Mouse (Mus musculus) MEL (cell line): ENCODE results near the gene Gmfb. TPM values are rescaled to one million over a fixed set of nuclear protein-coding genes. Genes with fewer than 3 reads are reported as not detected.

Experiments used
- DNase-seq: peaks from one replicate; pipeline ENCODE4 v3.0.0; 2011; ENCODE audit warnings: low read depth, low spot score
- H3K27ac ChIP-seq: 2 replicates; pipeline ENCODE4 v1.5.1; 2012; ENCODE audit warnings: low read depth, mild to moderate bottlenecking, control low read depth, low read length, moderate library complexity; ENCODE audit not compliant: control insufficient read depth
- H3K27me3 ChIP-seq, 2 experiments: fragments of 150-350 bp in 1 of 2; sonication (generic) in 1 of 2; 2 replicates each; pipeline ENCODE4 v1.6.1; 2012; ENCODE audit warnings: low read length in 2 of 2, mild to moderate bottlenecking in 2 of 2, improper control_type of control experiment in 1 of 2, moderate library complexity in 1 of 2; ENCODE audit not compliant: insufficient read depth in 2 of 2, control insufficient read depth in 1 of 2
- H3K36me3 ChIP-seq, 2 experiments: 2 replicates each; pipeline ENCODE4 v1.6.1; 2012 to 2014; ENCODE audit warnings: low read length in 2 of 2, improper control_type of control experiment in 1 of 2, inconsistent platforms in 1 of 2, mild to moderate bottlenecking in 1 of 2; ENCODE audit not compliant: insufficient read depth in 2 of 2, control insufficient read depth in 1 of 2
- H3K4me1 ChIP-seq, 2 experiments: fragments of 150-350 bp in 1 of 2; sonication (generic) in 1 of 2; 2 replicates each; pipeline ENCODE4 v1.6.1; 2012; ENCODE audit warnings: low read length in 2 of 2, improper control_type of control experiment in 1 of 2, mild to moderate bottlenecking in 1 of 2; ENCODE audit not compliant: insufficient read depth in 2 of 2, control insufficient read depth in 1 of 2
- H3K4me3 ChIP-seq, 2 experiments: fragments of 150-350 bp in 1 of 2; sonication (generic) in 1 of 2; 2 replicates each; pipeline ENCODE4 v1.5.1; 2012; ENCODE audit warnings: low read depth in 2 of 2, low read length in 2 of 2, mild to moderate bottlenecking in 2 of 2, moderate library complexity in 2 of 2, control low read depth in 1 of 2, improper control_type of control experiment in 1 of 2; ENCODE audit not compliant: control insufficient read depth in 1 of 2, insufficient read depth in 1 of 2
- H3K79me2 ChIP-seq: 2 replicates; pipeline ENCODE4 v1.6.1; 2012; ENCODE audit warnings: mild to moderate bottlenecking, low read length, moderate library complexity; ENCODE audit not compliant: control insufficient read depth, poor library complexity, insufficient read depth
- H3K9ac ChIP-seq: 2 replicates; pipeline ENCODE4 v1.6.1; 2012; ENCODE audit warnings: low read depth, mild to moderate bottlenecking, control low read depth, low read length, moderate library complexity; ENCODE audit not compliant: control insufficient read depth, poor library complexity, severe bottlenecking
- H3K9me3 ChIP-seq: fragments of 150-350 bp; sonication (generic); replicated peaks from 2 replicates; pipeline ENCODE4 v1.6.1; 2012; ENCODE audit warnings: mild to moderate bottlenecking, low read length, improper control_type of control experiment, moderate library complexity; ENCODE audit not compliant: insufficient read depth
- CTCF ChIP-seq, 3 experiments: IDR thresholded peaks in 2 of 3; conservative IDR thresholded peaks in 1 of 3; 2 replicates each; pipeline ENCODE4 v1.5.1; 2011 to 2012; ENCODE audit warnings: low read length in 3 of 3, low read depth in 2 of 3, mild to moderate bottlenecking in 2 of 3, improper control_type of control experiment in 1 of 3, inconsistent platforms in 1 of 3, mixed read lengths in 1 of 3, moderate library complexity in 1 of 3; ENCODE audit not compliant: control insufficient read depth in 1 of 3, insufficient read depth in 1 of 3, poor library complexity in 1 of 3, severe bottlenecking in 1 of 3
- EP300 ChIP-seq, 2 experiments: IDR thresholded peaks; 2 replicates each; pipeline ENCODE4 v1.6.1; 2011; ENCODE audit warnings: improper control_type of control experiment in 2 of 2, low read length in 2 of 2, low read depth in 1 of 2, mild to moderate bottlenecking in 1 of 2
- GABPA ChIP-seq: IDR thresholded peaks from 2 replicates; pipeline ENCODE4 v1.6.1; 2012; ENCODE audit warnings: low read depth, mild to moderate bottlenecking, inconsistent platforms, low read length, improper control_type of control experiment, moderate library complexity
- GATA1 ChIP-seq: IDR thresholded peaks from 2 replicates; pipeline ENCODE4 v1.6.1; 2011; ENCODE audit warnings: low read depth, low read length, improper control_type of control experiment
- JUND ChIP-seq: IDR thresholded peaks from 2 replicates; pipeline ENCODE4 v1.6.1; 2011; ENCODE audit warnings: low read depth, mild to moderate bottlenecking, improper control_type of control experiment, low read length
- MAFK ChIP-seq: IDR thresholded peaks from 2 replicates; pipeline ENCODE4 v1.6.1; 2011; ENCODE audit warnings: low read depth, mild to moderate bottlenecking, low read length, improper control_type of control experiment, borderline replicate concordance
- MAX ChIP-seq: IDR thresholded peaks from 2 replicates; pipeline ENCODE4 v1.6.1; 2011; ENCODE audit warnings: low read length, improper control_type of control experiment
- MEF2A ChIP-seq: IDR thresholded peaks from 2 replicates; pipeline ENCODE4 v1.6.1; 2014; ENCODE audit warnings: low read depth, mild to moderate bottlenecking, inconsistent platforms, low read length, improper control_type of control experiment; ENCODE audit not compliant: poor library complexity, insufficient replicate concordance, severe bottlenecking; ENCODE audit errors: extremely low read depth
- POLR2A ChIP-seq, 2 experiments: IDR thresholded peaks; 2 replicates each; pipeline ENCODE4 v1.6.1; 2011 to 2012; ENCODE audit warnings: low read length in 2 of 2, mild to moderate bottlenecking in 2 of 2, control low read depth in 1 of 2, improper control_type of control experiment in 1 of 2, low read depth in 1 of 2, moderate library complexity in 1 of 2; ENCODE audit not compliant: control insufficient read depth in 1 of 2, insufficient read depth in 1 of 2, poor library complexity in 1 of 2
- POLR2AphosphoS5 ChIP-seq: IDR thresholded peaks from 2 replicates; pipeline ENCODE4 v1.6.1; 2012; ENCODE audit warnings: low read depth, borderline replicate concordance, mild to moderate bottlenecking, inconsistent platforms, low read length, moderate library complexity, mixed read lengths
- SMC3 ChIP-seq: IDR thresholded peaks from 2 replicates; pipeline ENCODE4 v1.6.1; 2011; ENCODE audit warnings: low read depth, low read length, improper control_type of control experiment
- USF1 ChIP-seq: IDR thresholded peaks from 2 replicates; pipeline ENCODE4 v1.6.1; 2014; ENCODE audit warnings: low read depth, mild to moderate bottlenecking, inconsistent platforms, low read length, improper control_type of control experiment, moderate library complexity
- USF2 ChIP-seq, 2 experiments: IDR thresholded peaks; 2 replicates each; pipeline ENCODE4 v1.6.1; 2011 to 2012; ENCODE audit warnings: improper control_type of control experiment in 2 of 2, low read length in 2 of 2, borderline replicate concordance in 1 of 2, inconsistent platforms in 1 of 2, low read depth in 1 of 2, mild to moderate bottlenecking in 1 of 2; ENCODE audit not compliant: insufficient read depth in 1 of 2
- ZC3H11A ChIP-seq: IDR thresholded peaks from 2 replicates; pipeline ENCODE4 v1.6.1; 2012; ENCODE audit warnings: low read depth, mild to moderate bottlenecking, inconsistent platforms, low read length, improper control_type of control experiment
- ZKSCAN1 ChIP-seq: IDR thresholded peaks from 2 replicates; pipeline ENCODE4 v1.6.1; 2012; ENCODE audit warnings: low read depth, mild to moderate bottlenecking, inconsistent platforms, low read length, improper control_type of control experiment, moderate library complexity
- ZNF384 ChIP-seq: IDR thresholded peaks from 2 replicates; pipeline ENCODE4 v1.6.1; 2012; ENCODE audit warnings: low read depth, mild to moderate bottlenecking, inconsistent platforms, low read length, improper control_type of control experiment
- polyA plus RNA-seq, 2 experiments: library from polyadenylated mRNA; stranded (reverse) in 1 of 2; unstranded in 1 of 2; fragments of >175 nt in 1 of 2; fragments of >200 nt in 1 of 2; gene quantifications; 2 replicates each; pipeline versions ENCODE4 v1.2.1 to v1.2.4; 2012; ENCODE audit warnings: low replicate concordance in 2 of 2, low read depth in 1 of 2; ENCODE audit not compliant: insufficient read length in 2 of 2, insufficient read depth in 1 of 2, missing spikeins in 1 of 2
- total RNA-seq: library from RNA; depleted of rRNA; stranded (reverse); fragments of 300-350 nt; gene quantifications from 2 replicates; pipeline ENCODE4 v1.2.3, GENCODE M21; 2012

The Gmfb gene
- total and polyA plus RNA-seq, 3 experiments = 55.6 to 59.6 TPM; not detected in 1

- peak; percentile 85 for TF ChIP-seq GATA1
Measured at GRCm38 (mm10) chr14:46849769-46850168, 27.7 kb upstream of the Gmfb start (continued).

DNA sequence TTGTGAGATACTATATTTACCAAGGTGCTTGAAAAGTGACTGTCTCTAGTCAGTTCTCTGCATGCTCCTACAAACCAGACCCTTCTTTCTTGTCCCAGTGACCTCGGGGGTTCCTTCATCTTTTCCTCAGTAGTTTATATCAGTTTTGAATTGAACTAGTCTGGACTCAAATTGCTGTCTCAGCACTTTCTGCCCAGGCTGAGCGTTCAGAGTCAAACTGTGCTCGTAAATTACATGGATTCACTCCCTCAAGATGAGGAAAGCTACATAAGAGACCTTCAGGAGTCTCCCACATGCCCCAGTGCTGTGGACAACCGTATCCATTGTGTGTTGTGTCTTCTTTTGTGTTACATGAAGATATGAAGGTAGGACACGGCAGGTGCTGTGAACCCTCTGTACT is 26.7 kb upstream of the Gmfb start:
- H3K36me3 ChIP-seq = peaks cover 0 to 18% of the 10 kb centered on the region in 2 experiments; a peak in 2 of 4 replicates
- TF ChIP-seq USF1 = no peak
- no peak for TF ChIP-seq GABPA
- no peak for TF ChIP-seq MEF2A
- TF ChIP-seq JUND = no peak
- TF ChIP-seq MAFK = peak; percentile 82
- no peak for TF ChIP-seq CTCF (IDR thresholded peaks at IDR 0.05 in 2 of 3, conservative IDR thresholded peaks at IDR 0.05 in 1 of 3; ENCODE audit: control insufficient read depth in 1 of 3, insufficient read depth in 1 of 3, low read depth in 2 of 3, low read length in 3 of 3, poor library complexity in 1 of 3, severe bottlenecking in 1 of 3)
- H3K9me3 ChIP-seq = no peaks in the 10 kb centered on the region
- no peak overlapping the region for H3K9ac ChIP-seq
- no peaks in the 10 kb centered on the region for H3K27me3 ChIP-seq
- peaks cover 6 to 13% of the 10 kb centered on the region in 2 experiments for H3K4me1 ChIP-seq
- no peaks in the 10 kb centered on the region for H3K79me2 ChIP-seq
- no peak overlapping the region for H3K4me3 ChIP-seq
- DNase-seq = no peak
- no peak overlapping the region for H3K27ac ChIP-seq

DNA sequence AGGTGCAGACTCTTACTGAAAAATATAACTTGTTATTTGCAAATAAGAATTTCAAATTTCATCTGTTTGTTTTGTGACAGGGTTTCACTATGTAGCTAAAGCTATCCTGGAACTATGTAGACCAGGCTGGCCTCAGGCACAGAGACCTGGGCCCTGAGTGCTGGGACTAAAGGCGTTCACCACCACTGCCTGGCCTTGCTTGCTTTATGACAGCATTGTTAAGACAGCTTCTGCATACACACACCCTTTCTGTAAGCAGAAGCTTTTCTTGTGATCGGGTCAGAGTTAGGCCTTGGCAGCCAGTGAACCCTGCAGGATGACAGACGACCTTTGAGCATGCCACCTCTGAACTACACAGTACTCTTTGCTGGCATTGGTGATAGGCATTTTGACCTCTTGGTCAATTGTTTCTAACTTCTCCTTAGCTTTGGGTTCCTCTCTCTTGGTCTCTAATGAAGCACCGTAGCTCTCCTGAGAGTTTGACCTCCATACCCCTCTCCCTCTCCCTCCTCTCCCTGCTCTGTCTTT is 26.1 kb upstream of the Gmfb start:
- peaks cover 0 to 18% of the 10 kb centered on the region in 2 experiments; a peak in 2 of 4 replicates for H3K36me3 ChIP-seq
- no peak for TF ChIP-seq MAX
- no peak for TF ChIP-seq USF2 (IDR thresholded peaks at IDR 0.05; ENCODE audit: borderline replicate concordance in 1 of 2, insufficient read depth in 1 of 2, low read depth in 1 of 2, low read length in 2 of 2)
- no peak for TF ChIP-seq JUND
- TF ChIP-seq SMC3 = no peak
- no peak for TF ChIP-seq POLR2A (IDR thresholded peaks at IDR 0.05; ENCODE audit: control insufficient read depth in 1 of 2, insufficient read depth in 1 of 2, low read depth in 1 of 2, low read length in 2 of 2, poor library complexity in 1 of 2)
- no peak for TF ChIP-seq POLR2AphosphoS5
- TF ChIP-seq ZKSCAN1 = no peak
- TF ChIP-seq MAFK = no peak
- no peak for TF ChIP-seq ZC3H11A
- TF ChIP-seq MEF2A = no peak
- no peak for TF ChIP-seq ZNF384
- TF ChIP-seq EP300 (IDR thresholded peaks at IDR 0.05; ENCODE audit: low read depth in 1 of 2, low read length in 2 of 2) = no peak
- H3K4me3 ChIP-seq = no peak overlapping the region
- no peak overlapping the region for H3K9ac ChIP-seq
- H3K4me1 ChIP-seq = peaks cover 6 to 13% of the 10 kb centered on the region in 2 experiments
- no peak overlapping the region for H3K27ac ChIP-seq
- no peaks in the 10 kb centered on the region for H3K9me3 ChIP-seq
- H3K27me3 ChIP-seq = no peaks in the 10 kb centered on the region
- DNase-seq = no peak
- no peaks in the 10 kb centered on the region for H3K79me2 ChIP-seq
